Mouse (Mus musculus) limb, embryonic 12.5 days (tissue): ENCODE results near the gene Fgfr2. TPM values are rescaled to one million over a fixed set of nuclear protein-coding genes. Genes with fewer than 3 reads are reported as not detected.

Experiments used
- ATAC-seq: fragments of 200-750 bp; cut with Nextera tagmentation; 2 replicates; pipeline ENCODE4 v1.8.0; 2017; ENCODE audit warnings: low read depth, moderate TSS enrichment; ENCODE audit not compliant: insufficient number of reproducible peaks, insufficient read depth, low FRiP score, low TSS enrichment
- H3K27ac ChIP-seq: fragments of 300-500 bp; sonication (generic); 2 replicates; pipeline ENCODE4 v1.5.1; 2016; ENCODE audit warnings: mild to moderate bottlenecking, moderate library complexity
- H3K27me3 ChIP-seq: fragments of 300-500 bp; sonication (generic); 2 replicates; pipeline ENCODE4 v1.6.1; 2016; ENCODE audit warnings: mild to moderate bottlenecking, moderate library complexity
- H3K36me3 ChIP-seq: fragments of 300-500 bp; sonication (generic); 2 replicates; pipeline ENCODE4 v1.6.1; 2016; ENCODE audit warnings: mild to moderate bottlenecking, moderate library complexity
- H3K4me1 ChIP-seq: fragments of 300-500 bp; sonication (generic); replicated peaks from 2 replicates; pipeline ENCODE4 v1.6.1; 2016
- H3K4me2 ChIP-seq: fragments of 300-500 bp; sonication (generic); 2 replicates; pipeline ENCODE4 v1.6.1; 2016; ENCODE audit warnings: mild to moderate bottlenecking, moderate library complexity
- H3K4me3 ChIP-seq: fragments of 300-500 bp; sonication (generic); replicated peaks from 2 replicates; pipeline ENCODE4 v1.5.1; 2016; ENCODE audit warnings: mild to moderate bottlenecking
- H3K9ac ChIP-seq: fragments of 300-500 bp; sonication (generic); replicated peaks from 2 replicates; pipeline ENCODE4 v1.6.1; 2016; ENCODE audit warnings: mild to moderate bottlenecking, moderate library complexity
- H3K9me3 ChIP-seq: fragments of 300-500 bp; sonication (generic); 2 replicates; pipeline ENCODE4 v1.6.1; 2016; ENCODE audit warnings: mild to moderate bottlenecking, moderate library complexity
- WGBS: fragments of 180-500 bp; shearing (Covaris S2); methylation state at CpG from one replicate; pipeline ENCODE4 v1.1.7; 2016; 5-methylcytosine and 5-hydroxymethylcytosine counted together
- polyA plus RNA-seq: library from polyadenylated mRNA; unstranded; fragments of >200 nt; fragmentation: Nextera tagmentation; extraction: Ambion mirVana; gene quantifications from 2 replicates; pipeline ENCODE4 v1.2.1, GENCODE M21; 2016

Fgfr2 gene
- polyA plus RNA-seq, 1 experiment from 2014 or later = 112 TPM

DNA sequence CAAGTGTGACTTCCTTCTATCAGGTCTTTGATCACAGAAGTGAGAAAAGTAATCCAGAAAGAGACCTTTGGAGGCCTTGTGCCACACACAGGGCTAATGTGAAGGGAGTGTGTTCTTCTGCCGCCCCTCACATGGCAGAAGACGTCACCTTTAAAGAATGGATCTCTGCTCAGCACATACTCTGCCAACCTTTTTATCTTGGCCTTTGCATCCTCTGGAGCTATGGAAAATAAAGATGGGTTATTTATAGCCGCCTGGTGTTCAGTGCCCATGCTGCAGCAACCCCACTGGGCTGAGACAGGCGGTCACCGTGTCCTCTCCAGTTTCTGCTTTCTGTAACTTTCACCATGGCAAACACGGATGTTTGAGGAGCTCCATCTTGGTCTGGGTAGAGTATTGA, 1515.1 kb downstream of the Fgfr2 start:
- Histone ChIP-seq H3K27me3 (peaks cover 3% of the 10 kb centered on the region; the same call in 1 of the 2 replicates), H3K4me2 (no peak overlapping the region), H3K4me1 (0 out of 2 replicates have a peak, but pooled peaks cover 4% of the 10 kb centered on the region), H3K27ac (no peak overlapping the region), H3K9me3 (no peaks in the 10 kb centered on the region), H3K36me3 (no peaks in the 10 kb centered on the region), H3K4me3 (no peak overlapping the region), H3K9ac (no peak overlapping the region)
- WGBS = 91% methylated on average over 6 of the region's 6 CpGs
- no peak for ATAC-seq

DNA sequence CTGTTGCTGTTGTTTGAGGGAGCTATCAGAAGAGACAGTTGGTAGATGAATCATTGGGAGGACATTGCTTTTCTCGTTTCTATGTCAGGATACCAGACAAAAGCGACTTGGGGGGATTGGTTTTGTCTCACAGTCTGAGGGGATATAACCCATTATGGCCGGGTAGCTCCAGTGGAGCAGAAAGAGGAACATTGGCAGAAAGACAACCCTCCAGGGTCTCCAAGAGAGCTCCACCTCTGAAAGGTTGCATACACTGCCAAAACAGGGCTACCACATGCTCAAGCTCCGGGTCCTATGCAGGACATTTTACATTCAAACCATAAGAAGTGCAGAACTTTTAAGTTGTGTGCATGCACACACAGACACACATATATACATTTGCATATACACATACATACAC, 1517.7 kb downstream of the Fgfr2 start:
- WGBS = 80% methylated on average over 4 of the region's 4 CpGs
- Histone ChIP-seq H3K9me3 (no peaks in the 10 kb centered on the region), H3K4me1 (0 out of 2 replicates have a peak, but pooled peaks cover 6% of the 10 kb centered on the region), H3K4me2 (no peak overlapping the region), H3K9ac (no peak overlapping the region), H3K27me3 (peaks cover 3% of the 10 kb centered on the region; the same call in 1 of the 2 replicates), H3K27ac (no peak overlapping the region), H3K36me3 (no peaks in the 10 kb centered on the region), H3K4me3 (no peak overlapping the region)
- ATAC-seq = no peak

DNA sequence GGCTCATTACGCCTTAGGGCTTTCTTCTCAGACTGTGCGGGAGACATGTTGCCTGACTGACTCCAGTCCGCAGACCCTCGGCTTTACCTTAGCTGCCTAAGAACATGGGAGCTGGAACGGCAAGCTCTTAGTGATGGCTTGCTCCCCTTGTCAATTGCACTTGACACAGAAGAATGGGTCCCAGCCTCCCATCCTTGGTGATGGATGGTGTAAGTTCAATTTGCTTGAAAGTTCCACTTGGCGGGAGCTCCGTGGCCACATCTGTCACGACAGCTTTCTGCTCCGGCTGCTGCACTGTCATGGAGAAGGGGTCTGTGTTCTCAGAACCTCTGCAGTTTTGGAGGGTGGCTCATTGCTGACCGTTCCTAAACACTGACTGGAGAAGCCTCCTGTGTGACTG, 1518.2 kb downstream of the Fgfr2 start:
- Histone ChIP-seq H3K9ac (no peak overlapping the region), H3K27ac (no peak overlapping the region), H3K4me2 (no peak overlapping the region), H3K36me3 (no peaks in the 10 kb centered on the region), H3K4me1 (0 out of 2 replicates have a peak, but pooled peaks cover 6% of the 10 kb centered on the region), H3K27me3 (peaks cover 3% of the 10 kb centered on the region; the same call in 1 of the 2 replicates), H3K4me3 (no peak overlapping the region), H3K9me3 (no peaks in the 10 kb centered on the region)
- 90% methylated on average over 10 of the region's 10 CpGs for WGBS
- ATAC-seq = no peak

DNA sequence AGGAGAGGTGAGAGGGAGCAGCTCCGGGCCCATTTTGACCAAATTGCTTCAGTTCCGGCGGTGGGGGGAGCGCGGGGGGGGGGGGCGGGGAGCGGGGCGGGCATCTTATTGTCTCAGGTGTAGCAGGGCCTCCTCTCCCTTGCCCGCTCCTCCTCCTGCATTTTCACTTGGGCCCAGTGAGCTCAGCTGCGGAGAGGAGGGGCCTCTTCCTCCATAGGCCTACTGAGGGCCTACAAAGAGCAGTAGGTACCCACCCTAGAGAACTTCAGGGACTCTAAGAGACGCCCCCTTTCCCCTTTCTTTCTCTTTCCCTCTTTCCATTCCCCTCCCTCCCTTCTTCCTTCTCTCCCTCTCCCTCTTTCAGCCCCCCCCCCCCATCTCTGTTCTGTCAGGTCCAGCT, 1520.0 kb downstream of the Fgfr2 start:
- Histone ChIP-seq H3K9ac (no peak overlapping the region), H3K9me3 (no peaks in the 10 kb centered on the region), H3K4me3 (no peak overlapping the region), H3K36me3 (no peaks in the 10 kb centered on the region), H3K4me1 (peaks cover 8% of the 10 kb centered on the region; the same call in 1 of the 2 replicates), H3K27ac (no peak overlapping the region), H3K4me2 (peak overlapping the region; percentile 30; the same call in 1 of the 2 replicates), H3K27me3 (peaks cover 7% of the 10 kb centered on the region; the same call in 1 of the 2 replicates)
- 6% methylated on average over 10 of the region's 11 CpGs for WGBS
- ATAC-seq = peak; percentile 37; the same call in 1 of the 2 replicates

DNA sequence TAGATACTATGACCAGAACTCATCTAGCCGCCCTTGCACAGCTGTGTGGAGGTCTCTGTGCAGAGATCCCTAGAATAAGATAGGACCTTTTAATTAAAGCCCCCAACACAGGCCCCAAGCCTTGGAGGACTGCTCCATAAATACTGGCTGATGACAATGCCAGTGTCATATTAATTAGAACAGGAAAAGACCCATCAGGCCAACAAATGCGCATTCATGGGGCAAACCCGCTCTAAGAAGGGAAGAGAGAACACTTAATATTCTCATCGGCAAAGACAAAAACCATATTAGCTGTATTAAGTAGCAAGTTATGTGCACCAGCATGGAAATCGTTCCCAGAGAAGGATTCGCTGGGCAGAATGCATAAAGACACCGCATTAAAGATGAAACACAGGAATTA, 1521.0 kb downstream of the Fgfr2 start:
- 77% methylated on average over 7 of the region's 7 CpGs for WGBS
- H3K27ac ChIP-seq = no peak overlapping the region
- ATAC-seq = no peak
- H3K9me3 ChIP-seq = no peaks in the 10 kb centered on the region
- no peak overlapping the region for H3K9ac ChIP-seq
- H3K27me3 ChIP-seq = peaks cover 13% of the 10 kb centered on the region
- H3K36me3 ChIP-seq = no peaks in the 10 kb centered on the region
- H3K4me2 ChIP-seq = no peak overlapping the region
- H3K4me1 ChIP-seq = peaks cover 11% of the 10 kb centered on the region; the same call in 1 of the 2 replicates
- no peak overlapping the region for H3K4me3 ChIP-seq

DNA sequence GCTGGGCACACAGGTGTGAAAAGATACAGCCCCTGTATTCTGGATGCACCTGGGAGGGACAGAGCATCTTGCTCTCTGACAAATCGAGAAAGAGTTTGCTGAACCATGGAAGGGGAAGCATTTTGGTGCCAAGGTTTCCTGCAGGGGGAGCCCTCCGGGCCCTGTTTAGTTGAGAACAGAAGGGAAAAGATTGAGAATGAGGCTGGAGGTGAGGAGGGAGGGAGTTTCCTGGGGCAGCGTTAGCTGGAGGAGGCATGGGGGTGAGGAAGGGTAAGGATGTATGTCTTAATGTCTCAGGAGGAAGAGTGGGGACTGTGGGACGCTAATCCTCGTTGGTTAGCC, 1524.7 kb downstream of the Fgfr2 start:
- no peak overlapping the region for H3K27ac ChIP-seq

DNA sequence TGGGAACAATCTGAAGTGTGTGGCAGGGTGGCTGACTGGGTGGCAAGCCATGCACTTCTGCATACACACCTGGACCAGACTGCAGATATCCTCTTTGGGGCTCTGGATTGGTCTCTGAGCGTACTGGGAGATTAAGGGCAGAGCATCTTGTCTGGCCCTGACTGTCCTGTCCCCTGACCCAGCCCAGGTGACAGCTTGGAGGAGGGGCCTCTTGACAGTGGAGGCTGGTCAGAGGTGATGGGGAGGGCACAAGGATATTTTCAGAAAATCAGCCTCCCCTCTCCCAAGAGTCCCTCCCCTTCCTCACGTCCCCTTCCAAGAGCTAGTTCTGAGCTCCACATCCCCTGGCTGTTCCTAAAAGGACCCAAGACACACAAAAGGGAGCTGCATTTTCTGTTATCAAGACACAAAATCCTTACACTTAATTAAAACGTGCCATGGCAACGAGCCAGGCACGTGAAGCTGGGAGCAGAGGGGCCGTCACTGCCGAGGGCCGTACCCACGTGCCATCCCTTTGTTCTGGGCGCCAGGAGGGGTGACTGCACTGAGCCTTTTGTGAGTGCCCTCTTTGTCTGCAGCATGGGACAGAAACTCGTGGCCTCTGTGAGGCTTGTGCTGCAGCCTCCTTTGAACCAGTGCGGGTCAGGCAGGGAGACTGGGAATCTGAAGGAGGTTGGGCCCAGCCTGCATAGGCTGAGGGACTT, 1525.2 kb downstream of the Fgfr2 start:
- Histone ChIP-seq H3K4me3 (no peak overlapping the region), H3K27ac (no peak overlapping the region), H3K36me3 (no peaks in the 10 kb centered on the region), H3K27me3 (peaks cover 13% of the 10 kb centered on the region), H3K4me1 (peaks cover 6% of the 10 kb centered on the region; the same call in 1 of the 2 replicates), H3K9ac (no peak overlapping the region), H3K4me2 (peak overlapping the region; percentile 30; the same call in 1 of the 2 replicates), H3K9me3 (no peaks in the 10 kb centered on the region)
- WGBS = 19% methylated on average over 12 of the region's 12 CpGs
- ATAC-seq = no peak

More for the DNA sequence above, 1524.7 kb downstream of the Fgfr2 start:
- H3K9me3 ChIP-seq = no peaks in the 10 kb centered on the region
- H3K36me3 ChIP-seq = no peaks in the 10 kb centered on the region
- no peak overlapping the region for H3K4me3 ChIP-seq
- H3K27me3 ChIP-seq = peaks cover 13% of the 10 kb centered on the region
- WGBS = 9% methylated on average over 5 of the region's 5 CpGs
- no peak overlapping the region for H3K9ac ChIP-seq
- H3K4me1 ChIP-seq = peaks cover 11% of the 10 kb centered on the region; the same call in 1 of the 2 replicates
- peak overlapping the region; percentile 30; the same call in 1 of the 2 replicates for H3K4me2 ChIP-seq
- no peak for ATAC-seq

DNA sequence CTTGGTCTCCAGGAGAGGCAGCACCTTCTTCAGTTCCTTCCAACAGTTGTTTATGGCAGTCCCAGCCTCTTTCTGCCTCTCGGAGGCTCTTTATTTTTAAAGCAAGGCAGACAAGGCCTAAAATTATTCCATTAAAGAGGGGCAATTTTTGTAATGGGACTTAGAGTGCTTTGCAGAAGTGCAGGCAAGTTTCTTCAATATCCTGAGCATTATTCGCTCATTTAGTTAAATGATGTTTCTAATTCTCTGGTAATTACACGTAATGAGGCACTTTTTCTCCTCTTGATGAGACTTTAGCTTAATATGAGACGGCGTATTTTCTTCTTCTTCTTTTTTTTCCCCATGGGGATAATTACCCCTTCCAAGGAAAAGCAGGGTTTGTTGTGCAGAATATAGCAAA, 1537.6 kb downstream of the Fgfr2 start:
- no peak overlapping the region for H3K9ac ChIP-seq
- no peak overlapping the region for H3K4me3 ChIP-seq
- 72% methylated on average over 5 of the region's 5 CpGs for WGBS
- H3K4me1 ChIP-seq = no peaks in the 10 kb centered on the region
- no peak overlapping the region for H3K4me2 ChIP-seq
- H3K36me3 ChIP-seq = no peaks in the 10 kb centered on the region
- no peak overlapping the region for H3K27ac ChIP-seq
- no peak for ATAC-seq
- peaks cover 4% of the 10 kb centered on the region; the same call in 1 of the 2 replicates for H3K27me3 ChIP-seq
- no peaks in the 10 kb centered on the region for H3K9me3 ChIP-seq

DNA sequence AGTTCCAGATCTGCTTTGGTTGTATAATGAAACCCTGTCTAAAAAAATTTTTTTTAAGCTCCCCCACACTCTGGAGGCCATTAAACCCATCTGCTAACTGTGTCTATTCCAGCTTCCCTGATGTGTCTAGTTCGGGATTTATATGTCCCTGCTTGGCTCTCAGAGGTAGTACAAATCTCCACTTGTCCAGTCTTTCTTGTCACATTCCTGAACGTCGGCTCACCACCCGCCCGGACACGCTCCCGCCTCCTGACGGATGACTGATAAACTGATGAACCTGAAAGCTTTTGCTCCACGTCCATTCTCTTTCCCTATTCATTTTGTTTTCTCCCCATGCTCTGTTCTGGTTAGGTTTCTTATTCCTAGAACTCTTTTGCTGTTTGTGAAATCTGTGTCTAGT, 1541.0 kb downstream of the Fgfr2 start:
- H3K27ac ChIP-seq = no peak overlapping the region
- no peaks in the 10 kb centered on the region for H3K36me3 ChIP-seq
- H3K4me2 ChIP-seq = no peak overlapping the region
- no peak for ATAC-seq
- H3K4me1 ChIP-seq = no peaks in the 10 kb centered on the region
- no peak overlapping the region for H3K9ac ChIP-seq
- peaks cover 4% of the 10 kb centered on the region; the same call in 1 of the 2 replicates for H3K27me3 ChIP-seq
- H3K9me3 ChIP-seq = no peaks in the 10 kb centered on the region
- WGBS = 68% methylated on average over 9 of the region's 9 CpGs
- no peak overlapping the region for H3K4me3 ChIP-seq

DNA sequence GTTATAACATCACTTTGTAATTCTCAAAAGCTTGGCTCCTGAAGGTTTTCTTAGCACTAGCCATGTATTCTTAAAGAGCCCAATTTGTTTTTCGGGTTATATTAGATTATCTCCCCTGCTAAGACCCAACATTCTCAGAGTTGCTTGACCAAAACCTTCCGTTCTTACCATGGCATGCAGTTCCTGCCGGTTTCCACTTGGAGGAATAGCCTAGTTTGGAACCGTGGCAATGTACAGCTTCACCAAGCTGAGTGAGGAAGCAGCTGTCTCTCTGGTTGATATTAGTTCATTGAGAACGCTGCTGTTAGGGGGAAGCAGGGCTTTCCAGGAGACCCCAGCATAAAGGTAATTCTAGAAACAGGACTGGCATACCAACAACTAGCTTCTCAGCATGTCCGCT, 1547.9 kb downstream of the Fgfr2 start:
- 78% methylated on average over 6 of the region's 6 CpGs for WGBS
- Histone ChIP-seq H3K36me3 (peaks cover 41% of the 10 kb centered on the region), H3K27ac (no peak overlapping the region), H3K9me3 (no peaks in the 10 kb centered on the region), H3K27me3 (no peaks in the 10 kb centered on the region), H3K4me2 (no peak overlapping the region), H3K4me3 (no peak overlapping the region), H3K9ac (no peak overlapping the region), H3K4me1 (no peaks in the 10 kb centered on the region)
- no peak for ATAC-seq

DNA sequence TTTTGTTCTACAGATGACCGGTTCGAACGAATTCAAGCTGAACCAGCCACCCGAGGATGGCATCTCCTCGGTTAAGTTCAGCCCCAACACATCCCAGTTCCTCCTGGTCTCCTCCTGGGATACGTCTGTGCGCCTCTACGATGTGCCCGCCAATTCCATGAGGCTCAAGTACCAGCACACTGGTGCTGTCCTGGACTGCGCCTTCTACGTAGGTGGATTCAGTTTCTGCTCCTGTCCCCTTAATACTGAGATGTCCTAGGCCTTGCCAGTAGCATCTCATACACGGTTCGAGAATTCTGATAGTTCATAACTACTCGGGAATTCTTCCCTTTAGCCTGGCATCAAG, 1562.5 kb downstream of the Fgfr2 start:
- Histone ChIP-seq H3K4me2 (peak overlapping the region; percentile 73), H3K4me1 (peaks cover 25% of the 10 kb centered on the region), H3K9ac (peak overlapping the region; percentile 86), H3K36me3 (peaks cover 36% of the 10 kb centered on the region), H3K4me3 (peak overlapping the region; percentile 74), H3K9me3 (no peaks in the 10 kb centered on the region), H3K27me3 (peaks cover 31% of the 10 kb centered on the region), H3K27ac (peak overlapping the region; percentile 89)
- ATAC-seq = peak; percentile 56; the same call in 1 of the 2 replicates
- under 1% methylated on average over 14 of the region's 14 CpGs for WGBS
